ENCODE assay signal across 12 mouse cellular contexts in genomic region chr5:118832701-118833100, GRCm38 (mm10).
DNase-seq lines count a peak whose midpoint lies in the region; ATAC-seq and TF ChIP-seq lines count a peak whose summit lies in the region.
"Had no signal": no experiment of that assay in that cellular context is flagged by ENCODE, and none has a peak within 500 bp of the region (broad histone marks: within the 10 kb centered on the region; RNA-seq: fewer than 3 reads in every experiment).

No protein-coding gene starts in this region.

- TF ChIP-seq CTCF in kidney, postnatal 0 days (IDR thresholded peaks at IDR 0.05; ENCODE audit: low read depth): no peak

- H3K27me3 ChIP-seq in kidney, postnatal 0 days (ENCODE audit: insufficient read depth, low read length): no peaks in the 10 kb centered on the region
- H3K27me3 ChIP-seq in hindbrain, embryonic 13.5 days: no peaks in the 10 kb centered on the region
- no peaks in the 10 kb centered on the region for H3K27me3 ChIP-seq in intestine, embryonic 16.5 days (replicated peaks; ENCODE audit: control insufficient read depth, insufficient read depth, low read length)
- H3K27me3 ChIP-seq: lung, embryonic 15.5 days had no signal

- no peak overlapping the region for H3K4me2 ChIP-seq in kidney, postnatal 0 days (ENCODE audit: low read length)
- H3K4me2 ChIP-seq in hindbrain, embryonic 13.5 days: no peak overlapping the region
- no peak overlapping the region for H3K4me2 ChIP-seq in intestine, embryonic 16.5 days (ENCODE audit: low read depth, low read length)
- H3K4me2 ChIP-seq: kidney, embryonic 15.5 days; liver, embryonic 11.5 days; lung, embryonic 15.5 days had no signal

- H3K4me1 ChIP-seq in kidney, postnatal 0 days (replicated peaks; ENCODE audit: insufficient read depth, low read length): no peaks in the 10 kb centered on the region
- H3K4me1 ChIP-seq in hindbrain, embryonic 13.5 days (replicated peaks): peaks cover 5% of the 10 kb centered on the region
- 0 out of 2 replicates have a peak, but pooled peaks cover 2% of the 10 kb centered on the region for H3K4me1 ChIP-seq in intestine, embryonic 16.5 days (ENCODE audit: control insufficient read depth, insufficient read depth, low read length)
- H3K4me1 ChIP-seq: lung, embryonic 15.5 days had no signal

- no peak overlapping the region for H3K27ac ChIP-seq in kidney, postnatal 0 days
- 0 out of 2 replicates have a peak overlapping the region, but pooled peaks have one; percentile 4 for H3K27ac ChIP-seq in hindbrain, embryonic 13.5 days
- no peak overlapping the region for H3K27ac ChIP-seq in intestine, embryonic 16.5 days (ENCODE audit: low read length)
- H3K27ac ChIP-seq: kidney, embryonic 15.5 days; lung, embryonic 15.5 days had no signal

- H3K9ac ChIP-seq in kidney, postnatal 0 days (ENCODE audit: low read depth, low read length): no peak overlapping the region
- no peak overlapping the region for H3K9ac ChIP-seq in hindbrain, embryonic 13.5 days
- H3K9ac ChIP-seq in intestine, embryonic 16.5 days (ENCODE audit: low read depth, low read length): no peak overlapping the region
- H3K9ac ChIP-seq: forebrain, postnatal 0 days; kidney, embryonic 15.5 days; lung, embryonic 15.5 days had no signal

- no peaks in the 10 kb centered on the region for H3K36me3 ChIP-seq in kidney, postnatal 0 days (ENCODE audit: insufficient read depth, low read length)
- H3K36me3 ChIP-seq in hindbrain, embryonic 13.5 days: no peaks in the 10 kb centered on the region
- no peaks in the 10 kb centered on the region for H3K36me3 ChIP-seq in intestine, embryonic 16.5 days (ENCODE audit: control insufficient read depth, insufficient read depth, low read length)
- H3K36me3 ChIP-seq: kidney, embryonic 15.5 days; lung, embryonic 15.5 days had no signal

- no peak for ATAC-seq in kidney, postnatal 0 days (replicated peaks; ENCODE audit: low FRiP score, low read depth)
- no peak for ATAC-seq in hindbrain, embryonic 13.5 days (ENCODE audit: low FRiP score)
- ATAC-seq in intestine, embryonic 16.5 days: no peak
- ATAC-seq: forebrain, postnatal 0 days had no signal

- no peak overlapping the region for H3K4me3 ChIP-seq in kidney, postnatal 0 days (replicated peaks; ENCODE audit: low read depth, low read length)
- no peak overlapping the region for H3K4me3 ChIP-seq in hindbrain, embryonic 13.5 days
- no peak overlapping the region for H3K4me3 ChIP-seq in intestine, embryonic 16.5 days (ENCODE audit: low read length)
- H3K4me3 ChIP-seq: kidney, embryonic 15.5 days; lung, embryonic 15.5 days had no signal

- DNase-seq in cerebellum, postnatal 36 days: peak; percentile 12 to 21
- DNase-seq in cerebellum, adult 9-10 months: no peak
- peak; percentile 8 for DNase-seq in kidney, postnatal 0 days (ENCODE audit: low spot score)
- no peak for DNase-seq in kidney, postnatal 14 days
- DNase-seq in gastrocnemius, adult 8-10 months (ENCODE audit: low spot score in 2 of 2): peak; percentile 26 to 65
- DNase-seq in frontal cortex, postnatal 25 days (ENCODE audit: low spot score in 2 of 2): no peak
- DNase-seq: forebrain, postnatal 0 days had no signal

- H3K9me3 ChIP-seq in kidney, postnatal 0 days (replicated peaks; ENCODE audit: low read length): no peaks in the 10 kb centered on the region
- no peaks in the 10 kb centered on the region for H3K9me3 ChIP-seq in hindbrain, embryonic 13.5 days
- no peaks in the 10 kb centered on the region for H3K9me3 ChIP-seq in intestine, embryonic 16.5 days (ENCODE audit: control insufficient read depth, low read length)
- H3K9me3 ChIP-seq: kidney, embryonic 15.5 days; lung, embryonic 15.5 days had no signal

- WGBS in kidney, postnatal 0 days: 14% methylated on average over 6 of the region's 6 CpGs
- 40% methylated on average over 6 of the region's 6 CpGs for WGBS in hindbrain, embryonic 13.5 days
- WGBS in intestine, embryonic 16.5 days: 31% methylated on average over 6 of the region's 6 CpGs

Comparison
In these comparisons a context has a peak if more than half of its experiments do, and no peak if none do; other contexts are left out.
1. DNase-seq: peak in cerebellum, postnatal 36 days (2 of 2), kidney, postnatal 0 days (single experiment) and gastrocnemius, adult 8-10 months (2 of 2); none in cerebellum, adult 9-10 months (single experiment), kidney, postnatal 14 days (single experiment) and frontal cortex, postnatal 25 days (0 of 2).